Mouse (Mus musculus) neutrophil, adult 59 days (primary cell): ENCODE data around the gene 4930524N10Rik. TPM values are rescaled to one million over a fixed set of nuclear protein-coding genes. Genes with fewer than 3 reads are reported as not detected.

ENCODE experiments used
- total RNA-seq, 2 experiments: library from RNA; stranded (reverse); gene quantifications; 1 replicate in 1 of 2; 2 replicates in 1 of 2; pipeline ENCODE4 v1.2.4; 2023

The 4930524N10Rik gene
- not detected for total RNA-seq

DNA sequence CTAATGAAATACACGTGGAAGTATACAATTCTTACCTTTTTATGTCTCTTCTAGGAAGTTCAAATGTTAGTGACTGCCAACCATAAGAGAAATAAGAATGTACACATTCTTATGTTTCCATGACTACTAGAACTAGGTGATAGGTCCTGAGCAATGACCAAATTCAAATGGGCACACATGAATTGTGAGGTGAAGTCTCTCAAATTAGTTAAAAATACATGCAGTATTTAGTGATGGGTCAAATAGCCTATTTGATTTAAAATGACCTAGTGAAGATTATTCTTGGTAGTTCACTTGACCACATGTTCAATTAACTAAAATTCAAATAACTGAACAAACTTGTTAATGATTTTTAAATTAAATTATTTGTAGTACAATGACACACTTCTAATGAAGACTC lies at the start of gene 4930524N10Rik:
Gene 4930524N10Rik, minus strand, starts transcription at position 101 of the 400 bp plus-strand sequence.

Other genes starting within 250 kb of the 4930524N10Rik start
- gene Gm15140, start 222.7 kb downstream of the 4930524N10Rik start, total RNA-seq: not detected
- not detected for gene Samt4, start 138.6 kb upstream of the 4930524N10Rik start, total RNA-seq
- gene Samt2, start 236.0 kb upstream of the 4930524N10Rik start, total RNA-seq: not detected